Mouse (Mus musculus) intestine, postnatal 0 days (tissue): ENCODE measurements around the gene Poc1b. TPM values are rescaled to one million over a fixed set of nuclear protein-coding genes. Genes with fewer than 3 reads are reported as not detected.

ENCODE experiments used
- ATAC-seq: fragments of 200-750 bp; cut with Nextera tagmentation; 2 replicates; pipeline ENCODE4 v1.8.0; 2017; ENCODE audit warnings: mild to moderate bottlenecking, moderate TSS enrichment, moderate library complexity
- H3K27ac ChIP-seq: fragments of 300-500 bp; sonication (generic); 2 replicates; pipeline ENCODE4 v1.5.1; 2014; ENCODE audit warnings: mild to moderate bottlenecking, low read depth, low read length, moderate library complexity
- H3K27me3 ChIP-seq: fragments of 300-500 bp; sonication (generic); replicated peaks from 2 replicates; pipeline ENCODE4 v1.6.1; 2014; ENCODE audit warnings: low read length, mixed read lengths; ENCODE audit not compliant: control insufficient read depth, insufficient read depth
- H3K36me3 ChIP-seq: fragments of 300-500 bp; sonication (generic); 2 replicates; pipeline ENCODE4 v1.6.1; 2014; ENCODE audit warnings: mild to moderate bottlenecking, moderate library complexity; ENCODE audit not compliant: control insufficient read depth, insufficient read depth
- H3K4me1 ChIP-seq: fragments of 300-500 bp; sonication (generic); replicated peaks from 2 replicates; pipeline ENCODE4 v1.6.1; 2014; ENCODE audit warnings: antibody characterized with exemption, low read length, mixed read lengths; ENCODE audit not compliant: control insufficient read depth, insufficient read depth
- H3K4me2 ChIP-seq: fragments of 300-500 bp; sonication (generic); replicated peaks from 2 replicates; pipeline ENCODE4 v1.6.1; 2014; ENCODE audit warnings: low read depth, mild to moderate bottlenecking, moderate library complexity
- H3K4me3 ChIP-seq: fragments of 300-500 bp; sonication (generic); 2 replicates; pipeline ENCODE4 v1.5.1; 2014; ENCODE audit warnings: low read depth, low read length
- H3K9ac ChIP-seq: fragments of 300-500 bp; sonication (generic); 2 replicates; pipeline ENCODE4 v1.6.1; 2014; ENCODE audit warnings: mild to moderate bottlenecking, low read depth, low read length
- H3K9me3 ChIP-seq: fragments of 300-500 bp; sonication (generic); 2 replicates; pipeline ENCODE4 v1.6.1; 2016; ENCODE audit warnings: mixed run types; ENCODE audit not compliant: control insufficient read depth
- CTCF ChIP-seq: sonication (generic); IDR thresholded peaks from 2 replicates; pipeline ENCODE4 v1.5.1; 2016; ENCODE audit warnings: low read depth, mild to moderate bottlenecking, control low read depth, antibody characterized with exemption, moderate library complexity
- WGBS: fragments of 180-500 bp; shearing (Covaris S2); extraction: QIAGEN DNeasy Blood & Tissue Kit; methylation state at CpG from one replicate; pipeline ENCODE4 v1.1.7; 2014; 5-methylcytosine and 5-hydroxymethylcytosine counted together
- polyA plus RNA-seq: library from polyadenylated mRNA; unstranded; fragments of >200 nt; fragmentation: Nextera tagmentation; extraction: Ambion mirVana; gene quantifications from 2 replicates; pipeline ENCODE4 v1.2.1, GENCODE M21; 2015

The Poc1b gene
- polyA plus RNA-seq, 1 experiment from 2014 or later, result 8.5 TPM

- Histone ChIP-seq H3K9me3 (no peaks in the 10 kb centered on the region), H3K36me3 (no peaks in the 10 kb centered on the region), H3K9ac (no peak overlapping the region), H3K27me3 (no peaks in the 10 kb centered on the region), H3K4me2 (no peak overlapping the region), H3K4me3 (no peak overlapping the region), H3K27ac (peak overlapping the region; percentile 37; the same call in 1 of the 2 replicates), H3K4me1 (peaks cover 3% of the 10 kb centered on the region; the same call in 1 of the 2 replicates)
- TF ChIP-seq CTCF, result peak; percentile 68
- ATAC-seq, result peak; percentile 39; the same call in 1 of the 2 replicates
- 69% methylated on average over 11 of the region's 11 CpGs for WGBS
Measured at GRCm38 (mm10) chr10:99168840-99169764, 62.3 kb downstream of the Poc1b start.

GRCm38 (mm10) chr10:99169765-99170129 lies 62.9 kb downstream of the Poc1b start:
- H3K4me1 ChIP-seq, result peaks cover 3% of the 10 kb centered on the region; the same call in 1 of the 2 replicates
- H3K4me2 ChIP-seq, result no peak overlapping the region
- H3K4me3 ChIP-seq, result no peak overlapping the region
- 0 out of 2 replicates have a peak overlapping the region, but pooled peaks have one; percentile 37 for H3K27ac ChIP-seq
- no peak for TF ChIP-seq CTCF
- 52% methylated on average over 5 of the region's 5 CpGs for WGBS
- no peaks in the 10 kb centered on the region for H3K9me3 ChIP-seq
- H3K27me3 ChIP-seq, result no peaks in the 10 kb centered on the region
- no peak overlapping the region for H3K9ac ChIP-seq
- ATAC-seq, result peak; percentile 46; the same call in 1 of the 2 replicates
- H3K36me3 ChIP-seq, result no peaks in the 10 kb centered on the region

DNA sequence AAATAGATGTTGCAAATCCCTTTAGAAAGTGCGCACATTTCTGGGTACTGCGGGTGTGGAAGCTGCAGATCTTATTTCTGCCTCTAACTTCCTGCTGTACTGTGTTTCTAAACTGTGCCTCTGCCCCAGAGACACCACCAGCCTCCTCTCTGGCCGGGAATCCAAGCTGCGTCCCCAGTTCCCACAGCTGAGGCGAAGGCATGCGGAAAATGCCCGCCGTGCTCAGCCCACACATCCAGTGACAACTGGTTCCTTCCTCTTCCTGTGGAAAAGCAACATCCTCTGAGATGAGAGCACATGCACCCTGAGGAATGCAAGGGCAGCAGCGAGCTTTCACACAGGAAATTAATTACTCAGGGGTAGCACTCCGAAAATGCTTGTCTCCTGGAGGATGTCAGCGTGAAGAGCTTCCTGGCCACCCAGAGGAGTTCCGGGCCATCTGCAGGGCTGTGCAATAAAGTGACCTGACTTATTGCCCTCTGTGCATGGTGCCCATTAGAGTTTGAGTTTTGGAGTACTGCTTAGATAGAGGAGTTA lies 65.2 kb downstream of the Poc1b start:
- Histone ChIP-seq H3K4me1 (peaks cover 3% of the 10 kb centered on the region; the same call in 1 of the 2 replicates), H3K27ac (0 out of 2 replicates have a peak overlapping the region, but pooled peaks have one; percentile 29), H3K27me3 (no peaks in the 10 kb centered on the region), H3K9me3 (no peaks in the 10 kb centered on the region), H3K36me3 (no peaks in the 10 kb centered on the region), H3K9ac (no peak overlapping the region), H3K4me3 (no peak overlapping the region), H3K4me2 (no peak overlapping the region; the same call in 1 of the 2 replicates)
- 51% methylated on average over 12 of the region's 12 CpGs for WGBS
- TF ChIP-seq CTCF, result no peak
- 0 out of 2 replicates have a peak, but pooled peaks have one; percentile 33 for ATAC-seq

DNA sequence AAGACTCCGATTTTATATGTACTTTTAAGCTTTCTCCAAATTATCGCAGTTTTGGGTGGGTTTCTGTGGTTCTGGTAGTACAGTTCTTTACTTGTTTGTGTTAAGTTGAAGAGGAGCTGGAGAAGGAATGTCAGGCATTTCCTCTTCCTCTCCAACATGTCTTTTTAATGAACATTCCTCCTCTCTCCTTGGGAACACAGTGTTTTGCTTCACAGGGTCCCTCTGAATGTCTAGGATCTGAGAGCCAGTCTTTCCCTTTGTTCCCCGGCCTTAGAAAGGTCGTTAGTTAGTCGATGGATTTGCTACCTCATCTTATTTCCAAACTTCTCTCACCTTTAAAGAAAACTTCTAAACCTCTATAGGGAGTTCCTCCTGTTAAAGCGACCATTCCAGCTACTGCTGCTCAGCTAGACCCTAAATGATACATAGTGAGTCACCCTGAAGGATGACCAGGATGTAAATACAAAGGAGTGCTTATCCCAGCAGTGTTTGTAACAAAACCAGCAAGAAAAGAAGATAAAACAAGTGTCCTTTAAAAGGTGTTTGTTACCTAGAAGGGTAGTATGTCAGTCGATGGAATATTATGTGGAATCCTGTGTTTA lies 66.2 kb downstream of the Poc1b start:
- H3K36me3 ChIP-seq, result no peaks in the 10 kb centered on the region
- no peaks in the 10 kb centered on the region for H3K9me3 ChIP-seq
- H3K4me2 ChIP-seq, result no peak overlapping the region
- peak overlapping the region; percentile 50; the same call in 1 of the 2 replicates for H3K27ac ChIP-seq
- WGBS, result 55% methylated on average over 7 of the region's 7 CpGs
- ATAC-seq, result no peak
- H3K4me3 ChIP-seq, result no peak overlapping the region
- peaks cover 3% of the 10 kb centered on the region; the same call in 1 of the 2 replicates for H3K4me1 ChIP-seq
- H3K27me3 ChIP-seq, result no peaks in the 10 kb centered on the region
- H3K9ac ChIP-seq, result no peak overlapping the region
- TF ChIP-seq CTCF, result no peak

DNA sequence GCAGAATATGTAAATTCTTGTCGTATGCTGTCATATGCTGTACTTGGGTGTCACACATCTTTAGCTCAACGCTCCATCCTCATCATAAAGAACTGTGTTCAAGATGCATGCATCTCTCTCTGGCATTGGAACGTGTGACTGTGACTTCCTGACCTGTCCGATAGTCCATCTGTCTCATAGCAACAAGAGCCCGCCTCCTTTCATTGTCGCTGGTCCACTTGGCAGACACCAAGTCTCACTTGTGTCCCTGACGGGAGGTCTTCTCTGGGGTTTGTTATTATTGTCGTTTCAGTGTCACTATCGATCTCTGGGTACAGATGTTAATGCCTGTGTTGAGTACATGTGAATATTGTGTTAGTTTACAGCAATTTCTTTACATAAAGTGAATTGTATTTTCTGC lies 70.1 kb downstream of the Poc1b start:
- H3K27me3 ChIP-seq, result no peaks in the 10 kb centered on the region
- no peak overlapping the region for H3K4me3 ChIP-seq
- no peak for TF ChIP-seq CTCF
- H3K9me3 ChIP-seq, result no peaks in the 10 kb centered on the region
- no peaks in the 10 kb centered on the region for H3K4me1 ChIP-seq
- WGBS, result 82% methylated on average over 9 of the region's 9 CpGs
- no peaks in the 10 kb centered on the region for H3K36me3 ChIP-seq
- no peak for ATAC-seq
- H3K4me2 ChIP-seq, result no peak overlapping the region
- H3K27ac ChIP-seq, result no peak overlapping the region
- no peak overlapping the region for H3K9ac ChIP-seq

- no peak overlapping the region for H3K4me3 ChIP-seq
- 98% methylated on average over 2 of the region's 2 CpGs for WGBS
- no peaks in the 10 kb centered on the region for H3K4me1 ChIP-seq
- no peaks in the 10 kb centered on the region for H3K27me3 ChIP-seq
- no peaks in the 10 kb centered on the region for H3K9me3 ChIP-seq
- no peak overlapping the region for H3K4me2 ChIP-seq
- H3K36me3 ChIP-seq, result no peaks in the 10 kb centered on the region
- ATAC-seq, result no peak
- no peak overlapping the region for H3K27ac ChIP-seq
- H3K9ac ChIP-seq, result no peak overlapping the region
- peak; percentile 51 for TF ChIP-seq CTCF
Measured at GRCm38 (mm10) chr10:99178118-99178517, 71.3 kb downstream of the Poc1b start.
